Mouse (Mus musculus) embryonic facial prominence, embryonic 11.5 days (tissue): ENCODE data around the gene Pde4b. TPM values are rescaled to one million over a fixed set of nuclear protein-coding genes. Genes with fewer than 3 reads are reported as not detected.

Experiments
- ATAC-seq: fragments of 200-750 bp; cut with Nextera tagmentation; replicated peaks from 2 replicates; pipeline ENCODE4 v1.8.0; 2017; ENCODE audit warnings: low read depth; ENCODE audit not compliant: insufficient number of reproducible peaks, low FRiP score, low TSS enrichment
- DNase-seq: peaks from one replicate; pipeline ENCODE4 v3.0.0-alpha.2; 2015; ENCODE audit warnings: low spot score
- H3K27ac ChIP-seq: fragments of 300-500 bp; sonication (generic); replicated peaks from 2 replicates; pipeline ENCODE4 v1.5.1; 2014; ENCODE audit warnings: mild to moderate bottlenecking, low read depth, low read length, control low read depth
- H3K27me3 ChIP-seq: fragments of 300-500 bp; sonication (generic); 2 replicates; pipeline ENCODE4 v1.6.1; 2014; ENCODE audit warnings: mild to moderate bottlenecking, low read length, moderate library complexity, mixed read lengths; ENCODE audit not compliant: control insufficient read depth, insufficient read depth
- H3K36me3 ChIP-seq: fragments of 300-500 bp; sonication (generic); replicated peaks from 2 replicates; pipeline ENCODE4 v1.6.1; 2014; ENCODE audit warnings: low read depth, mild to moderate bottlenecking, low read length, moderate library complexity, mixed read lengths; ENCODE audit not compliant: control insufficient read depth, insufficient read depth
- H3K4me1 ChIP-seq: fragments of 300-500 bp; sonication (generic); 2 replicates; pipeline ENCODE4 v1.6.1; 2014; ENCODE audit warnings: low read length, mixed read lengths; ENCODE audit not compliant: control insufficient read depth, insufficient read depth
- H3K4me2 ChIP-seq: fragments of 300-500 bp; sonication (generic); 2 replicates; pipeline ENCODE4 v1.6.1; 2014; ENCODE audit warnings: low read depth, mild to moderate bottlenecking, control low read depth, low read length, moderate library complexity
- H3K4me3 ChIP-seq: fragments of 300-500 bp; sonication (generic); 2 replicates; pipeline ENCODE4 v1.5.1; 2014; ENCODE audit warnings: low read depth, low read length, control low read depth
- H3K9ac ChIP-seq: fragments of 300-500 bp; sonication (generic); replicated peaks from 2 replicates; pipeline ENCODE4 v1.6.1; 2014; ENCODE audit warnings: mild to moderate bottlenecking, control low read depth, low read length
- H3K9me3 ChIP-seq: fragments of 300-500 bp; sonication (generic); replicated peaks from 2 replicates; pipeline ENCODE4 v1.6.1; 2016; ENCODE audit warnings: mild to moderate bottlenecking, low read length, inconsistent platforms, mixed read lengths; ENCODE audit not compliant: control insufficient read depth
- WGBS: fragments of 180-500 bp; shearing (Covaris S2); extraction: QIAGEN DNeasy Blood & Tissue Kit; methylation state at CpG from one replicate; pipeline ENCODE4 v1.1.7; 2014; 5-methylcytosine and 5-hydroxymethylcytosine counted together
- polyA plus RNA-seq: library from polyadenylated mRNA; unstranded; fragments of >200 nt; fragmentation: Nextera tagmentation; extraction: Ambion mirVana; gene quantifications from 2 replicates; pipeline ENCODE4 v1.2.1, GENCODE M21; 2014

Pde4b gene
- polyA plus RNA-seq, 1 experiment from 2014 or later = 10.3 TPM

DNA sequence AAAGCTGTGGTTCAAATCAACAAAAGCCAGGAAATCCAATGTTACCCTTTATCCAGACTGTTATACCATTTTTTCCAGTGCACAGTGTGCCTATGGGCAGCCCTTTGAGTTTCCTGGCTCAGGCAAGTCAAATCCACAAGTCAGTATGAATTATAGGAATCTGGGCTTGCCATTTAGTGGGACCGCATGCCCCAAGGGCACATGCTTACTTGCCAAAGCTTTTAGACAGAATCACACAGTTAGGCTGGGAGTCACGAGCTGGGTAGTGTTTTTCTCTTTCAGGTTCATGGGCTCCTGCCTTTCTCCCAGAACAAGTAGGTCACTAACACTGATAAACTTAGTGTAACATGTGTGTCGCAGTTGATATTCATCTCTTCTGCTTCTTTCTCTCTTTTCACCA lies 409.9 kb downstream of the Pde4b start:
- DNase-seq (no peak), ATAC-seq (no peak)
- 80% methylated on average over 3 of the region's 3 CpGs for WGBS
- Histone ChIP-seq H3K27me3 (no peaks in the 10 kb centered on the region), H3K9me3 (no peaks in the 10 kb centered on the region), H3K9ac (no peak overlapping the region), H3K4me3 (no peak overlapping the region), H3K27ac (no peak overlapping the region), H3K4me1 (no peaks in the 10 kb centered on the region), H3K36me3 (no peaks in the 10 kb centered on the region), H3K4me2 (no peak overlapping the region)

DNA sequence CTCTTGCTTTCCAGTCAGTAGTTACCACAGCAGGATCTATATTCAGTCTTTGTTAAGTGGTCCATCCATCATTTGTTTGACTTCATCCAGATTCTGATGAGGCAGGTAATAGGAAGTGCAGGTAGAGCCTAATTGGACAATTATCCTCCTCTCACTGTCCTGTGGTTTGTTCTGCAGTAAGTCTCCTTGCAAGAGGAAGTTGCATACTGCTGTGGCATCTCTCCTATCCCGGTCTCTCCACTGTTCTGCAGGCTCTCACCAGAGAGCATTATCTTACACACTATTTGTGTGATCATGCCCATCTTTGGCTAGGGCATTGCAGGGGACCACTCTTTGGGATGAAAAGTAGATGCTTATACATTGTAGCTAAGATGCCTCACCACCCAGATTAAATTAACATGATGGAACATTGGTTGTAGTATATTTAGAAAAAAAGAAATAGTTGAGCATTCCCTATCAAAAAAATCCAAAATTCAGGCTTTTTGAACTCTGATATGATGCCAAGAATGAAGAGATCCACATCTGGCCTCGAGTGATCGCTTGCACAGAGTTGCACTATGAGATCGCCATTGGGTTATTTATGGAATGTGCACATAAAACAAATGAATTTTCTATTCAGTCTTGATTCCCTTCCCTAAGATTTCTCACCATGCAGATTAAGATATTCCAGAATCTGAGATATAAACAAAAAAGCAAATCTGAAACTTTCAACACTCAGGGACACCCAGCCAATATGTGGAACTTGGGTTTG lies 411.0 kb downstream of the Pde4b start:
- H3K4me1 ChIP-seq = no peaks in the 10 kb centered on the region
- no peak overlapping the region for H3K27ac ChIP-seq
- no peak overlapping the region for H3K4me2 ChIP-seq
- H3K9me3 ChIP-seq = no peaks in the 10 kb centered on the region
- no peaks in the 10 kb centered on the region for H3K27me3 ChIP-seq
- ATAC-seq (no peak), DNase-seq (no peak)
- no peak overlapping the region for H3K9ac ChIP-seq
- no peaks in the 10 kb centered on the region for H3K36me3 ChIP-seq
- WGBS = 87% methylated on average over 4 of the region's 4 CpGs
- no peak overlapping the region for H3K4me3 ChIP-seq

DNA sequence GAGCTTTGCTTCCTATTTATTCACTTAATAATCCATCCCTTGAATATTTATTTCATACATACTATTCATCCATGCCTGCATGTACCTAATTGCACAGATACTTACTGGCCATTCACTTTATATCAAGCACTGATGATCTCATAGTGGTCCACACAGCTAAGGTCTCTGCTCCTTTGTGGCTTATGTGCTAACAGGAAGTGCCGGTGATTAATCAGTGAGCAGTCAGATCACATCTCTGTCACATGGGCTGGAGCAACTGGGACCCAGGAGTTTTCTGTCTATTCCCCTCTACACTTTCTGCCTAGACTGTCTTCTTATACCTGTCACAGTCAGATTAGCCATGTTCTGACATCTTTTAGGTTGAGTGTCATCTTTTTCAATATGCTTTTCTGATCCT lies 411.6 kb downstream of the Pde4b start:
- H3K9ac ChIP-seq = no peak overlapping the region
- H3K4me1 ChIP-seq = no peaks in the 10 kb centered on the region
- H3K27me3 ChIP-seq = no peaks in the 10 kb centered on the region
- no peak for DNase-seq
- H3K4me2 ChIP-seq = no peak overlapping the region
- 86% methylated on average over 1 of the region's 1 CpGs for WGBS
- no peak for ATAC-seq
- H3K9me3 ChIP-seq = no peaks in the 10 kb centered on the region
- no peak overlapping the region for H3K27ac ChIP-seq
- no peak overlapping the region for H3K4me3 ChIP-seq
- no peaks in the 10 kb centered on the region for H3K36me3 ChIP-seq

DNA sequence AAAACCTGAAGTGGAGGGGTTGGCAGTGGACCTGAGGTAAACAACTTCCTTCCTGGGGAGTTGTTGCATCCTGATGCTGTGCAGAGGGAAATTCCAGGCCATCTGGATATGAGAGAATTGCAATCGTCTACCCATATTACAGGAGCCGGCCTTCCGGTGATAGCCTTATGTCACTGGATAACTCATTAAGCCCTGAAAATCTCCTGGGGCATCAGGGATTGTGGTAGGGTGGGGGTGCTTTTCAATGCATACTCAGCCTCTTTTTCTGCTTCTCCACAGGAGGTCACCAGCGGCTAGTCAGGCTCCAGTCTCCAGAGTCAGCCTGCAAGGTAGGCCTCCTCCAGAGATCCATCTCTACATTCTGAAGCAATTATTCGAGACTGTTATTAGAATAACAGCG lies 418.4 kb downstream of the Pde4b start:
- H3K9me3 ChIP-seq = no peaks in the 10 kb centered on the region
- no peak overlapping the region for H3K4me3 ChIP-seq
- ATAC-seq = no peak
- H3K27ac ChIP-seq = no peak overlapping the region
- no peaks in the 10 kb centered on the region for H3K4me1 ChIP-seq
- no peaks in the 10 kb centered on the region for H3K27me3 ChIP-seq
- WGBS = 39% methylated on average over 6 of the region's 6 CpGs
- H3K4me2 ChIP-seq = no peak overlapping the region
- DNase-seq = no peak
- H3K9ac ChIP-seq = no peak overlapping the region
- H3K36me3 ChIP-seq = no peaks in the 10 kb centered on the region

- ATAC-seq = no peak
- no peaks in the 10 kb centered on the region for H3K36me3 ChIP-seq
- peaks cover 2% of the 10 kb centered on the region for H3K4me1 ChIP-seq
- no peak overlapping the region for H3K4me2 ChIP-seq
- H3K9ac ChIP-seq = no peak overlapping the region
- H3K9me3 ChIP-seq = no peaks in the 10 kb centered on the region
- 80% methylated on average over 15 of the region's 15 CpGs for WGBS
- H3K27ac ChIP-seq = no peak overlapping the region
- DNase-seq = no peak
- H3K4me3 ChIP-seq = no peak overlapping the region
- no peaks in the 10 kb centered on the region for H3K27me3 ChIP-seq
Observed at GRCm38 (mm10) chr4:102506376-102507280, 419.3 kb downstream of the Pde4b start.

DNA sequence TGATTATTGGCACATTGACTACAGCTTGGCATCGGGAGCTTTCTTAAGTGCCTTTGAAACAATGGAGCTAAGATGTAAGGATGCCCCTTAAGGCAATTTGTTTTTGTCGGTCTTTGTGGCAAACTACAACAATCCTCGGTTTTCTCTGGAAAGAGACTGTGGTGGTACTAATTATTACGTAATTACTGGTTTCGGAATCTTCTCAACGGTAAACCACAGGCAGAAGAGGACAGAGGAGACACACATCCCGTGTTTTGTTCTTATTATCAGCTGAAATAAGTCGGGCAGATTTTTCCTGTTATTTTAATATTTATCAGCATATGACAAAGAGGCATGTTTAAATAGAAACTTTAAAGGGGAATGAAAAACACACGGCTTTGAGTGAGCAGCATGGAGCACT lies 420.0 kb downstream of the Pde4b start:
- DNase-seq (no peak), ATAC-seq (no peak)
- H3K9me3 ChIP-seq = no peaks in the 10 kb centered on the region
- H3K27me3 ChIP-seq = no peaks in the 10 kb centered on the region
- no peaks in the 10 kb centered on the region for H3K36me3 ChIP-seq
- H3K4me2 ChIP-seq = no peak overlapping the region
- 77% methylated on average over 9 of the region's 9 CpGs for WGBS
- no peak overlapping the region for H3K4me3 ChIP-seq
- H3K27ac ChIP-seq = no peak overlapping the region
- no peak overlapping the region for H3K9ac ChIP-seq
- peaks cover 3% of the 10 kb centered on the region for H3K4me1 ChIP-seq

DNA sequence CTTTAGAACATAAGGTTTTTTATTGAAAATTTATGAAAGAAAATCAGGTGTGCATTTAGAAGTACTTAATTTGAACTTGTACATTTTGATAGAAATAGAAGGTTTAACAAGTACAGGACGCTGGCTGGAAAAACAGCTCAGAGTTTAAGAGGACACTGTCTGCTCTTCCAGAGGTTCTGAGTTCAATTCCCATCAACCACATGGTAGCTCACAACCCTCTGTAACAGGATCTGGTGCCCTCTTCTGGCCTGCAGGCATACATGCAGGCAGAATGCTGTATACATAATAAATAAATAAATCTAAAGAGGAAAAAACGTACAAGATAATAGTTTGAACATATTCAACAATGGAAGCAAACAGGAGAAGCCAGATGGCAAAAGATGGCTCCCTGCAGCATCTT lies 420.4 kb downstream of the Pde4b start:
- Histone ChIP-seq H3K9ac (no peak overlapping the region), H3K27me3 (no peaks in the 10 kb centered on the region), H3K27ac (no peak overlapping the region), H3K4me1 (peaks cover 3% of the 10 kb centered on the region), H3K4me2 (no peak overlapping the region), H3K36me3 (no peaks in the 10 kb centered on the region), H3K4me3 (no peak overlapping the region), H3K9me3 (no peaks in the 10 kb centered on the region)
- ATAC-seq (no peak), DNase-seq (no peak)
- 87% methylated on average over 2 of the region's 2 CpGs for WGBS

DNA sequence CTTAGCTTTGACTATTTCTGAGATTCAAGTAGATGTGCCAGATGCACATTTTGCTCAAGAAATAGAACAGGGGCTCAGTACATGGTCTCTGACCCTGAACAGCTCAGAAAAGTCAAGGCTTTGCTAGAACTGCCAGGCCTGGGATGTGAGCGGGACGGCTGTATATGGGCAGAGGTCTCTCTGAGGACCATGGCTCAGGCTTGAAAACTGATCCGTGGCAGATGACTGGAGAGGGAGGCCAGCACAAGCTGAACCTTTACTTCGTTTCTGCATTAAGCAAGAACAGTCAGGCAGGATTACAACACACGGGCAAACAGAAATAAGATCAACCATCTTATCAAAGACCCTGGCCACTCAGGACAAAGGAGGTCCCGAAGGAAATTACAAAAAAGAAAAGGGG lies 422.7 kb downstream of the Pde4b start:
- no peak for DNase-seq
- Histone ChIP-seq H3K4me1 (peaks cover 3% of the 10 kb centered on the region), H3K27ac (no peak overlapping the region), H3K27me3 (no peaks in the 10 kb centered on the region), H3K9ac (no peak overlapping the region), H3K4me3 (no peak overlapping the region), H3K4me2 (no peak overlapping the region), H3K9me3 (no peaks in the 10 kb centered on the region), H3K36me3 (no peaks in the 10 kb centered on the region)
- no peak for ATAC-seq
- 49% methylated on average over 6 of the region's 6 CpGs for WGBS
